Comparison of ENCODE assay signal across 8 mouse cellular contexts in the genomic region with DNA sequence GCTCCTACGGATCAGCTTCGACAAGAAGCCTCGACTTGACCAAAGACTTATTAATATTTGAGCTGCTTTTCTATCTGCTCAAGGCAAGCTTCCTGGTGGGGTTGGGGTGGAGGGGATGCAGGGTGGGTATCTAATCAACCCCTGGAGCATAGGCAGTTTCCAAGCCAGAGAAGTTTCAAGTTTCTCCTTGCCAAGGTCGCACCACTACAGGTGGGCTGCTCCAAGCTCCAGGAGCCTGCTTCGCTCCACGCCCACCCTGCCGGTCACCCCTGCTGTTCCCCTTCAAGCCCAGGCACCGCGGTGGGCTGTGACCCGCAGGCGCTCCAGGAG. TPM values are rescaled to one million over a fixed set of nuclear protein-coding genes. Genes with fewer than 3 reads are reported as not detected.
DNase-seq lines count a peak whose midpoint lies in the region; ATAC-seq and TF ChIP-seq lines count a peak whose summit lies in the region.

No protein-coding gene starts in this region.

- peak overlapping the region; percentile 34; the same call in 1 of the 2 replicates for H3K9ac ChIP-seq in embryonic facial prominence, embryonic 15.5 days
- peak overlapping the region; percentile 53 for H3K9ac ChIP-seq in intestine, embryonic 14.5 days (ENCODE audit: low read length)
- H3K9ac ChIP-seq in neural tube, embryonic 12.5 days: peak overlapping the region; percentile 57; the same call in 1 of the 2 replicates

- no peak overlapping the region for H3K27ac ChIP-seq in embryonic facial prominence, embryonic 15.5 days (replicated peaks)
- H3K27ac ChIP-seq in intestine, embryonic 14.5 days (ENCODE audit: low read depth): no peak overlapping the region
- H3K27ac ChIP-seq in neural tube, embryonic 12.5 days: no peak overlapping the region

- peaks cover 9% of the 10 kb centered on the region for H3K4me1 ChIP-seq in lung, adult 2 months (ENCODE audit: control insufficient read depth, insufficient read depth, low read length)
- peaks cover 8% of the 10 kb centered on the region; the same call in 1 of the 2 replicates for H3K4me1 ChIP-seq in embryonic facial prominence, embryonic 15.5 days
- no peaks in the 10 kb centered on the region for H3K4me1 ChIP-seq in intestine, embryonic 14.5 days (replicated peaks; ENCODE audit: control insufficient read depth, insufficient read depth, low read length)
- H3K4me1 ChIP-seq in neural tube, embryonic 12.5 days: peaks cover 5% of the 10 kb centered on the region; the same call in 1 of the 2 replicates

- H3K4me2 ChIP-seq in embryonic facial prominence, embryonic 15.5 days (replicated peaks): peak overlapping the region; percentile 89
- H3K4me2 ChIP-seq in intestine, embryonic 14.5 days (ENCODE audit: low read length): peak overlapping the region; percentile 99
- peak overlapping the region; percentile 100 for H3K4me2 ChIP-seq in neural tube, embryonic 12.5 days (replicated peaks)

- ATAC-seq in embryonic facial prominence, embryonic 15.5 days (ENCODE audit: insufficient number of reproducible peaks, low FRiP score, low TSS enrichment, low read depth): no peak
- no peak; the same call in 1 of the 2 replicates for ATAC-seq in intestine, embryonic 14.5 days (replicated peaks; ENCODE audit: low FRiP score, low TSS enrichment, low read depth)
- ATAC-seq in neural tube, embryonic 12.5 days (ENCODE audit: low FRiP score, low read depth): no peak

- no peak for TF ChIP-seq CTCF in lung, adult 2 months (IDR thresholded peaks at IDR 0.05; ENCODE audit: insufficient read depth, low read length)

- WGBS in lung, adult 2 months: under 1% methylated on average over 11 of the region's 11 CpGs
- WGBS in embryonic facial prominence, embryonic 15.5 days: under 1% methylated on average over 11 of the region's 11 CpGs
- WGBS in intestine, embryonic 14.5 days: 2% methylated on average over 11 of the region's 11 CpGs
- under 1% methylated on average over 11 of the region's 11 CpGs for whole genome bisulfite sequencing in neural tube, embryonic 12.5 days

- H3K36me3 ChIP-seq in embryonic facial prominence, embryonic 15.5 days: no peaks in the 10 kb centered on the region
- no peaks in the 10 kb centered on the region for H3K36me3 ChIP-seq in intestine, embryonic 14.5 days (ENCODE audit: control insufficient read depth, insufficient read depth, low read length)
- H3K36me3 ChIP-seq in neural tube, embryonic 12.5 days: no peaks in the 10 kb centered on the region

- H3K27me3 ChIP-seq in embryonic facial prominence, embryonic 15.5 days: peaks cover 34% of the 10 kb centered on the region
- H3K27me3 ChIP-seq in intestine, embryonic 14.5 days (replicated peaks; ENCODE audit: control insufficient read depth, insufficient read depth, low read length): peaks cover 33% of the 10 kb centered on the region
- peaks cover 54% of the 10 kb centered on the region for H3K27me3 ChIP-seq in neural tube, embryonic 12.5 days (replicated peaks)

- DNase-seq in lung, adult 2 months: no peak
- no peak for DNase-seq in lung, postnatal 14 days
- DNase-seq in intestine, embryonic 14.5 days (ENCODE audit: low spot score): no peak
- no peak for DNase-seq in cerebellum, adult 9-11 months
- DNase-seq in adrenal gland, adult 8-10 months: no peak
- DNase-seq in Muller cell, postnatal 12 days (ENCODE audit: inconsistent ontology term): no peak

- H3K4me3 ChIP-seq in lung, adult 2 months (replicated peaks; ENCODE audit: extremely low read depth, low read depth, low read length): peak overlapping the region; percentile 71
- peak overlapping the region; percentile 70 for H3K4me3 ChIP-seq in embryonic facial prominence, embryonic 15.5 days (replicated peaks)
- peak overlapping the region; percentile 60 for H3K4me3 ChIP-seq in intestine, embryonic 14.5 days (ENCODE audit: low read depth, low read length)
- peak overlapping the region; percentile 78 for H3K4me3 ChIP-seq in neural tube, embryonic 12.5 days

- TF ChIP-seq POLR2A in lung, adult 2 months (IDR thresholded peaks at IDR 0.05; ENCODE audit: borderline replicate concordance, extremely low read depth, low read depth, low read length): no peak

- no peaks in the 10 kb centered on the region for H3K9me3 ChIP-seq in embryonic facial prominence, embryonic 15.5 days (replicated peaks)
- H3K9me3 ChIP-seq in intestine, embryonic 14.5 days (ENCODE audit: control insufficient read depth, low read length): no peaks in the 10 kb centered on the region
- H3K9me3 ChIP-seq in neural tube, embryonic 12.5 days: no peaks in the 10 kb centered on the region

RNA-seq across cellular contexts. Expression of gene Pcgf5, which starts 0.3 kb away (rescaled TPM):
- 6.6 and 8.7 TPM in 2 replicates for polyA plus RNA-seq in lung, adult 2 months (2012; rRNA removed)
- polyA plus RNA-seq in embryonic facial prominence, embryonic 15.5 days (2015; fragmentation: Nextera tagmentation; extraction: Ambion mirVana): 8.3 and 10.2 TPM in 2 replicates
- 18.5 and 21.6 TPM in 2 replicates for polyA plus RNA-seq in intestine, embryonic 14.5 days (2014; fragmentation: Nextera tagmentation; extraction: Ambion mirVana)
- polyA plus RNA-seq in neural tube, embryonic 12.5 days (2016; fragmentation: Nextera tagmentation; extraction: Ambion mirVana): 8.4 and 8.8 TPM in 2 replicates
- 10 to 100 TPM; 24.5 to 36.5 (median 31.8) TPM for total RNA-seq in adrenal gland, adult 8-10 months (2022)
